Mouse (Mus musculus): Measurements from ENCODE around the gene Gm14190.
"Not testable (repeated sequence)": the region's sequence is repeated elsewhere in the genome, so short reads cannot be mapped to it uniquely, and the experiment has no call there.

- not testable (repeated sequence) for TF ChIP-seq CTCF, EP300 (IDR thresholded peaks at IDR 0.05; ENCODE audit: low read depth)
Observed at GRCm38 (mm10) chr11:99685235-99685634, 5.3 kb downstream of the Gm14190 start.
